Mouse (Mus musculus) ovary, postnatal 10 days (tissue): Measurements from ENCODE around the gene Hbb-y.
"Not testable (repeated sequence)": the region's sequence is repeated elsewhere in the genome, so short reads cannot be mapped to it uniquely, and the experiment has no call there.

Source experiments
- DNase-seq: peaks from one replicate; pipeline ENCODE4 v3.0.0; 2022; ENCODE audit warnings: low spot score

The Hbb-y gene

DNA sequence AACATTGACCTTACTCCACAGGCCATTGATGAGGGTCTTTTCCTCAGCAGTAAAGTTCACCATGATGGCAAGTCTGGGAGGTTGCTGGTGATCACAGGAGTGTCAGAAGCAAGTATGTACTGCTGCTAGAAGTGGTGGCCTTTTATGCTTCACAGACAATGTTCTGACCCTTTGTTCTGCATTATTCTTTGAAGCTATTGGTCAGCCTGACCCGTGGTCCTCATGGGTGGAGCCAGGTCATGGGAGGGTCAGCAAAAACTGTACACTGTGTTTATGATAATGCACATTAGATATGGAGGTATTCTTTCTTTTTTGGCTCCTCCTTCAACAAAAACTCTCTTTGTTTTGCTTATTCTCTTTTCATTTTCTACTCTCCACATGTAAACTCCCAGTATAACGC, at the start of gene Hbb-y:
Gene Hbb-y (minus strand): TSS at position 127 of the 400 bp plus-strand sequence.
- DNase-seq, result no peak

- DNase-seq, result no peak
Measured at GRCm38 (mm10) chr7:103894385-103894784, 41.4 kb upstream of the Hbb-y start, which contains the start of gene Olfr64. TSS of gene Olfr64 (minus strand) at chr7:103894485.

DNA sequence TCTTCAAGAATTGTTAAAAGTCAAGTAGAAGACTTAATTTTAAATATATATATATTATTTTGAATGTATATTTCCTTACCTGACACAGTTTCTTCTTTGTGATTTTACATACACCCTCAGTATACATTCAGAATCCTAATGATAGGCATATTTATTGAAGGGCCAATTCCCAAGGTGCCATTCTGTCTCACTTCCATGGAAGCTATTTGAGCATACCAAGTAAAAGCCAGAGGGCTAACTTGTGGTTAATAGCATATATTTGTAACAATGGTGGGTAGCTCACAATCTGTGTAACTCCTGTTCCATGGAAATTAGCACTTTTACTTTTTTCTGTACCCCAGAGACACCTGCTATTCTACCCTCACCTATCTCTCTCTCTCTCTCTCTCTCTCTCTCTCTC, 33.1 kb upstream of the Hbb-y start, which contains the start of gene Olfr66:
Gene Olfr66 (minus strand): TSS at position 101 of the 400 bp plus-strand sequence.
- DNase-seq, result no peak

DNA sequence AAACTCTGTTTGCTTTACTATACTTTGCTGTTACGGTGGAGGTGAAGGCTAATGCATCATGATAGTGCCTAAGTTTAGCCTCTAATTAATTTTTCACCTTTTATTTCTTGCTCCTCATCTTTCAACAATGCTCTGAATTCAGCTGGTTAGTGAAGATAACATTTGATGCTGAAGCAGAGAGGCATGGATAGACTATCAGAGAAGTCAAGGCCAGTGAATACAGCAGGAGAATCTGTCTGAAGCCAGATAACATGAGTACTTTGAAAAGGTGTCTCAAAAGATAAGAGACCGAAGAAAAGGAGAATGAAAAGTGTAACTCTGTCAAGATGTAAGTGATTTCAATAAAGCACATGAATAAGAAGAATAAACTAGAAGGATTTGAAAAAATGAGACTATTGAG, 24.1 kb upstream of the Hbb-y start:
- DNase-seq, result no peak

DNA sequence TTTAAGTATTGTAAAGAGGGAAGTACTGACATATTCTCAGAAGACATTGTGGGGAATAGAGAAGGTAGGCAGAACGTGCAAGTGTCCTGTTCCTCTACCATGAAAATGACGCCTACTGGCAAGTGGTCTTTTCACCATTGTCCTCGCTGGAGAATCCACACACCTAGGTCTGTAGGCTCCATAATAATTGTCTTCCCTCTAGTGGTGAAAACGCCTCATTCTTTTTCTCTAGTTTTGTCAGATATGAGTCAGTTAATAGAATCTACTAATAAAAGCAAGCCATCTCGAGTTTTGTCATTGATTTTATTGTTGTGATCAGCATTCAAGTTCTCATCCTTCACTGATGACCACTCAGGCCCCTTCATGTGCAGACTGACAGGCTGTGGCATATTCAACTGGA, 21.4 kb upstream of the Hbb-y start:
- DNase-seq, result no peak

DNA sequence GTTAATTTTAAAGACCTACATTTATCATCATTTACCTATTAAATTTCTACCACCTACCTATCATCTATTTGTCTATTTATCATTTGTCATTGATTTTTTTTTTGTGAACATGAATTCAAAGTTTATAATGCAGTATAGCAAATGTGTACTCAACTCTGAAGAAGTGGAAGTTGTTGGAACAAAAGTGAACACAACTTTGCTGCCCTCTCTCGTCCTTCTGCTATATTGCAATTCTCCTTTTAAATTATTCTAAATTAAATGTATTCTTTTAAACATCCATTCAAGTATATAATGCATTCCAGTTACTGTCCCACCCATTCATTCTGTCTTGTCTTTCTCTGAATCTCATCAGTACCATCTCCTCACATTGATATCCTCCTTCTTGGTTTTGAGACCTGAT, 20.0 kb upstream of the Hbb-y start:
- no peak for DNase-seq

DNA sequence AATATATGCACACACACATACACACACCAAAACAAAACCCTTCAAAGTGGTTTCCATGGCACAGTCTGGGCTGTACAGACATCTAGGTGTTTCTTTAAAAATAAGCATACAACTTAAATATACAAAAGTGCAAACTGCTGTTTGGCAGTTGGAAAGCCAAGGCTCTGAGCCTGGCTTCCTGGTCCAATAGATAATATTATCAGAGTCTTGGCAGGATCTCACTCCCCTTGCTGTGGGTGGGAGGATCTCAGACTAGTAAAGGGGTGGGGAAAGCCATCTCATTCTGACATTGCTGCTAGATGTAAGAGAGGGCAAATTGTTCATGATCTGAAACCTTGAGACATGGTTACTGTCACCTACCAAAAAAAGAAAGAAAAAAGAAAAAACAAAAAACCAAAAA, 17.7 kb upstream of the Hbb-y start:
- DNase-seq, result no peak

DNA sequence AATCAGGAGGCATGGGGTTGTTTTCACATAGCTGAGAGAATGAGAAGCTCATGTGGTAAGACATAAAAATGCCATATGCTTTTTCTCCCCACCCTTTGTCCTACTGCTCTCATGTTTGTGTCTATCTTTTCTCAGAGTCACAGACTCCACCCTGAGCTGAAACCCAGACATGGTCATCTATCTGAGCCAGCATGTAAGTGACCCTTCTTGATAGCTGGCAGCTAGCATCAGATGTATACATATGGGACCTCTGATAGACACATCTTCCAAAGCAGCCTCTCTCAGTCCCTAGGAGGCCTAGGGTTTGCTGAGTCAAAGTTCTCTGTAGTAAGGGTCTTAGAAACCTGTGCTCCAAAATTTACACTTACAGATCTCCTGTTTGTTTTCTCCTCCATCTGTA, 12.7 kb upstream of the Hbb-y start:
- DNase-seq, result no peak

GRCm38 (mm10) chr7:103861531-103861930, 8.5 kb upstream of the Hbb-y start:
- DNase-seq, result no peak

- DNase-seq, result no peak
Measured at GRCm38 (mm10) chr7:103860855-103861254, 7.8 kb upstream of the Hbb-y start.

DNA sequence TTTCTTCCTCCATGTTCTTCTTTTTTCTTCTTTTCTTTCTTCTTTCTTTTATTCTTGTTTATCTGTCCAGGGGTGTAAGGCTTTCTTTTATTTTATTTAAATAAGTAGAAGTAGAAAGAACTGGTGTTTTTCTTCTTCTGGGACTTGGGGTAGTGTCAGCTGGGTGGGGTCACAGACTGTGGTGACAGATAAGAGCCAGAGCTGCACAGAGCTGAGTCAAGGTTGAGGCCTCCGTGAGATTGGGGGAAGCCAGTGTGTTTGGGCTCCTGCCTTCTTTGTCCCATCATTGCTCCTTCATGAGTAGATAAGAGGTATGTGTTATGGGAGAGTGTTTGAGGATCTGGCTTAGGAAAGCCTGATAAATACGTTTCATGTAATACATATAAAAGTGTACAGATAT, 6.1 kb upstream of the Hbb-y start:
- no peak for DNase-seq

GRCm38 (mm10) chr7:103854669-103855068, 1.7 kb upstream of the Hbb-y start:
- no peak for DNase-seq

DNA sequence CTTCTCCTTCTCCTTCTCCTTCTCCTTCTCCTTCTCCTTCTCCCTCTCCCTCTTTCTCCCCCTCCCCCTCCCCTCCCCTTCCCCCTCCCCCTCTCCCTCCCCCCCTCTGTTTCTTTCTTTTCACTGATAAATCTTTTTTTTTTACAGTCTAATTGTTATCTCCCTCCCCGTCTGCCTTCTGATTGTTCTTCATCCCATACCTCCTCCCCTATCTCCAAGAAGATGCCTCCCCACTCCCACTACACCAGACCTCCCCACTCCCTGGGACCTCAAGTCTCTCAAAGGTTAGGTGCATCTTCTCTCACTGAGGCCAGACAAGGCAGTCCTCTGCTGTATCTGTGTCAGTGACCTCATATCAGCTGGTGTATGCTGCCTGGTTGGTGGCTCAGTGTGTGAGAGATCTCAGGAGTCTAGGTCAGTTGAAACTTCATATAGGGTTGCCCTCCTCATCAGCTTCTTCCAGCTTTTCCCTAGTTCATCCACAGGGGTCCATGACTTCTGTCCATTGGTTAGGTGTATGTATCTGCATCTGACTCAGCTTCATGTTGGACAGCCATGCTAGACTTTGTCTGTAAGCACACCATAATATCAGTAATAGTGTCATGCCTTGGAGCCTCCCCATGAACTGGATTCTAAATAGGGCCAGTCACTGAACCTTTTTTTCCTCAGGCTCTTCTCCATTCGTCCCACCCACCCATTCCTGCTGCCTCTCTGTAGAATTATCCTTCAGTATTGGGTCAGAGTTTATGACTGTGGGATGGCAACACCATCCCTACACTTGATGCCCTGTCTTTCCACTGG, 8.3 kb downstream of the Hbb-y start:
- DNase-seq, result no peak

DNA sequence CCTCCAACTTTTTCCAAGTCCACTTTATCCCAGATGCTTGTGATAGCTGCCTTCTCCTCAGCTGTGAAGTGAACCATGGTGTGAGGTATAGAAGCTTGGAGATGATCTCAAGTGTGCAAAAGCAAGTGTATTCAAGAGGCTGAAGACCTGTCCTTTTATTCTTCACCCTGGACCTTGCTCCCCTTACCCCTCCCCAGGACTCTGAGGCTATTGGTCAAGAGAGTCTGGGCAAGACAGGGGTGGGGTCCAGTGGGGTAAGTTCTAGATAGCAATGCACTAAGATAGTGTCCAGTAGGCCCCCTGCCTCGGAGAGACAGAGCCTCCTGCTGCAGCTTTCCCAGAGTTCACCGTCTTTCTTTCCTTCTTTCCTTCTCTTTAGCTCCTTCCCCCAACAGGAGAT, 10.0 kb downstream of the Hbb-y start, which contains the start of gene Hbb-bh1:
Gene Hbb-bh1 (minus strand): TSS at position 131 of the 400 bp plus-strand sequence.
- no peak for DNase-seq

GRCm38 (mm10) chr7:103840268-103840667, 12.7 kb downstream of the Hbb-y start, which contains the start of gene Hbb-bh2:
TSS of gene Hbb-bh2 (minus strand) at chr7:103840520.
- no peak for DNase-seq

- no peak for DNase-seq
Measured at GRCm38 (mm10) chr7:103827808-103828207, 25.2 kb downstream of the Hbb-y start, which contains the start of gene Hbb-bs. TSS of gene Hbb-bs (minus strand) at chr7:103828096.

DNA sequence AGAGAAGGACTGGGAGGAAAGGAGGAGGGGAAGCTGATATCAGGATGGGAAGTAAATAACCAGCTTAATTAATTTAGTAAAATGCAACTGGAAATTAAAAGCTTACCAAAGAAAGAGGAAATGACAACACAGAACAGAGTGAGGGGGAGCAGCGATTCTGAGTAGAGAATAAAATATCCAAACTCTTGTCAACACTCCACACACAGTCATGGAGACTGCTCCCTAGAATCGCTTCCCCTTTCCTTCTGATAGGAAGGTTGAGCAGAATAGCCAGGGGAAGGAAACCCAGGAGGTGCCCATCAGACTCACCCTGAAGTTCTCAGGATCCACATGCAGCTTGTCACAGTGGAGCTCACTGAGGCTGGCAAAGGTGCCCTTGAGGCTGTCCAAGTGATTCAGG, 25.9 kb downstream of the Hbb-y start:
- not testable (repeated sequence) for DNase-seq

DNA sequence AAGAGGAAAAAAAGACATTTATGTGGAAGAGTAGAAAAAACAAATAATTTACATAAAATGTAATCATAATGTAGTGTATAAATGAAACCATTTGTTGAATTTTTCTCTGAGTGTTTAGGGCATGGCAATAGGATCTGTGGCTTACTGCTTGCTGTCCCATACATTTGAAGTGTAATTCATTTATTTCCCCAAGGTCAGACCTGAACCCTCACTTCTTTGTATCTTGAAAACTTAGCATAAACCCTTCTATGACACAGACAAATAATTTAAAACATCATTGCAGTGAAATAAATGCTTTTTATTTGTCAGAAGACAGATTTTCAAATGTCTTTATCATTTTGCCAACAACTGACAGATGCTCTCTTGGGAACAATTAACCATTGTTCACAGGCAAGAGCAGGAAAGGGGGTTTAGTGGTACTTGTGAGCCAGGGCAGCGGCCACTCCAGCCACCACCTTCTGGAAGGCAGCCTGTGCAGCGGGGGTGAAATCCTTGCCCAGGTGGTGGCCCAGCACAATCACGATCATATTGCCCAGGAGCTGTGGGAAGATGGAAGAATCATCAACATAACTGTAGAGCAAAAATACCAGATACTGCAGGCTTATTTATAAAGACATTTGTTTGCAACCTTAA, 26.6 kb downstream of the Hbb-y start:
- DNase-seq, result no peak

- no peak for DNase-seq
Measured at GRCm38 (mm10) chr7:103825536-103826254, 27.3 kb downstream of the Hbb-y start.

DNA sequence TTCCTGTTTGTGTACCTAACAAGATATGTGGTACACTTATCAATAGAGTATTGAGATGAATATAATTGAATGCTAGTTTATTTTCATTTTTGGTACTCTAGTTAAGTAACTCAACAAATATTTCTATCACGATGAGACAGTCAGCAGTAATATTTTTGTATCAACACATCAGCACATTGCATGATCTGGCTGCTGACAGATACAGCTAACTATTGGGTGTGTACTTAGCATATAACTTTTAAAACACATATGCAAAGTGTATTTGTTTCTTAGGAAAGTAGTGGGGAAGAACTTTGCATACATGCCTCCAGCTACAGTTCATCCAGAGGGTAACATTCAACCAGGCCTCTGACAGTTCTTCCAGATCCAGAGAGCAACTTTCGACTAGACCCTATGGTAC, 28.4 kb downstream of the Hbb-y start:
- no peak for DNase-seq

DNA sequence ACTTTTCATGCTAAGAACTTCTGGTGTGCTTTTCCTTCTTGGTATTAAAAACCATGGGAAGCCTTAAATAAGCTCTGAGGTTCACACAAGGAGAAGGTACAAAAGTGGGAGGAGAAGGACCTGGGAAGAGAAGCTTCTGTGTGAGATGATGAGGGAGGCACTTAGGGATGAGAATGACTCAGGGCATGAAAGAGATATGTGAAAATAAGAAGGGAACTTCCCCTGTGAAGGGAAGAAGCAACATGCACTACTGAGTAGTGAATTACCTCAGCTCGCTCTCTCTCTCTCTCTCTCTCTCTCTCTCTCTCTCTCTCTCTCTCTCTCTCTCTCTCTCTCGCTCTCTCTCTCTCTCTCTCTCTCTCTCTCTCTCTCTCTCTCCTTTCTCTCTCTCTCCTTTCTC, 37.9 kb downstream of the Hbb-y start:
- not testable (repeated sequence) for DNase-seq

DNA sequence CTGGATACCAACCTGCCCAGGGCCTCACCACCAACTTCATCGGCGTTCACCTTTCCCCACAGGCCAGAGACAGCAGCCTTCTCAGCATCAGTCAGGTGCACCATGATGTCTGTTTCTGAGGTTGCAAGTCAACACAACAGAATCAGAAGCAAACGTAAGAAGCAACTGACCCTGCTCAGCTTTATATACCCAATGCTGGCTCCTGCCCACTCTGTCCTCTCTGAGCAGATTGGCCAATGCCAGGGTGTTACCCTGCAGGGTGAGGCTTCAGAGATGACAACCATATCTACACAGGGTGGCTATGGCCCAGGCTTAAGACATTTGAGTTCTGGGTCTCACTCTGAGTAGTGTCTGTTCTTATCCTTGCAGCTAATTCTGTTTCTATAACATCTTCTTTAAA, 39.2 kb downstream of the Hbb-y start, which contains the start of gene Hbb-bt:
Gene Hbb-bt (minus strand): TSS at position 231 of the 400 bp plus-strand sequence.
- no peak for DNase-seq
